Mouse (Mus musculus) left cerebral cortex, adult 8-10 months (tissue): ENCODE results near the gene Cnnm3. TPM values are rescaled to one million over a fixed set of nuclear protein-coding genes. Genes with fewer than 3 reads are reported as not detected.
"Not testable (repeated sequence)": the region's sequence is repeated elsewhere in the genome, so short reads cannot be mapped to it uniquely, and the experiment has no call there.

ENCODE experiments used
- DNase-seq, 2 experiments: peaks; one replicate each; pipeline ENCODE4 v3.0.0; 2022; ENCODE audit warnings: low spot score in 2 of 2
- total RNA-seq, 4 experiments: library from RNA; stranded (reverse); gene quantifications; 2 replicates each; pipeline ENCODE4 v1.2.4; 2022

The Cnnm3 gene
- total RNA-seq, 4 experiments from 2014 or later: 31.8 to 38.3 (median 33.4) TPM

- no peak for DNase-seq
Measured at GRCm38 (mm10) chr1:36535477-36536396, 24.1 kb downstream of the Cnnm3 start.

- no peak for DNase-seq
Measured at GRCm38 (mm10) chr1:36536397-36536728, 24.7 kb downstream of the Cnnm3 start.

- not testable (repeated sequence) for DNase-seq
Measured at GRCm38 (mm10) chr1:36536783-36537182, 25.1 kb downstream of the Cnnm3 start, which contains the start of gene Ankrd23. TSS of gene Ankrd23 (minus strand) at chr1:36536883.

GRCm38 (mm10) chr1:36538727-36539126 is 27.1 kb downstream of the Cnnm3 start:
- DNase-seq: no peak

GRCm38 (mm10) chr1:36539186-36539585 is 27.5 kb downstream of the Cnnm3 start, which contains the start of gene Gm42417:
TSS of gene Gm42417 (minus strand) at chr1:36539429.
- no peak for DNase-seq

GRCm38 (mm10) chr1:36540132-36540531 is 28.5 kb downstream of the Cnnm3 start:
- no peak for DNase-seq

GRCm38 (mm10) chr1:36540807-36541206 is 29.1 kb downstream of the Cnnm3 start:
- no peak for DNase-seq

GRCm38 (mm10) chr1:36541844-36542243 is 30.2 kb downstream of the Cnnm3 start:
- no peak for DNase-seq

GRCm38 (mm10) chr1:36542925-36543324 is 31.3 kb downstream of the Cnnm3 start:
- DNase-seq: no peak

- no peak for DNase-seq
Measured at GRCm38 (mm10) chr1:36545382-36545781, 33.7 kb downstream of the Cnnm3 start.

GRCm38 (mm10) chr1:36545845-36546600 is 34.4 kb downstream of the Cnnm3 start:
- no peak for DNase-seq

- peak; percentile 90 to 98 for DNase-seq
Measured at GRCm38 (mm10) chr1:36546888-36547471, 35.3 kb downstream of the Cnnm3 start, which contains the start of gene Ankrd39. TSS of gene Ankrd39 (minus strand) at chr1:36547445.

- DNase-seq: no peak
Measured at GRCm38 (mm10) chr1:36547981-36548598, 36.4 kb downstream of the Cnnm3 start.

GRCm38 (mm10) chr1:36548771-36549170 is 37.1 kb downstream of the Cnnm3 start:
- no peak for DNase-seq

- no peak for DNase-seq
Measured at GRCm38 (mm10) chr1:36549491-36549890, 37.8 kb downstream of the Cnnm3 start.

- DNase-seq: no peak
Measured at GRCm38 (mm10) chr1:36550075-36550863, 38.6 kb downstream of the Cnnm3 start.

- no peak for DNase-seq
Measured at GRCm38 (mm10) chr1:36551904-36552303, 40.2 kb downstream of the Cnnm3 start.

- DNase-seq: no peak
Measured at GRCm38 (mm10) chr1:36552506-36552905, 40.8 kb downstream of the Cnnm3 start.

GRCm38 (mm10) chr1:36554633-36555399 is 43.1 kb downstream of the Cnnm3 start:
- no peak for DNase-seq
